Mouse (Mus musculus): ENCODE data around the gene Tmc5. TPM values are rescaled to one million over a fixed set of nuclear protein-coding genes. Genes with fewer than 3 reads are reported as not detected.

Gene Tmc5
- polyA plus RNA-seq, 1 experiment = 0.50 TPM

- H3K27ac ChIP-seq (ENCODE audit: control insufficient read depth, insufficient read depth, low read length) = no peak overlapping the region
- H3K4me3 ChIP-seq (ENCODE audit: control insufficient read depth, insufficient read depth, low read length) = no peak overlapping the region
- no peak for DNase-seq
- no peaks in the 10 kb centered on the region for H3K27me3 ChIP-seq (ENCODE audit: control insufficient read depth, insufficient read depth, low read length)
- peaks cover 7% of the 10 kb centered on the region; the same call in 1 of the 2 replicates for H3K4me1 ChIP-seq (replicated peaks; ENCODE audit: control insufficient read depth, insufficient read depth, low read length)
- H3K36me3 ChIP-seq (ENCODE audit: control insufficient read depth, insufficient read depth, low read length) = no peaks in the 10 kb centered on the region
- 80% methylated on average over 6 of the region's 6 CpGs for WGBS
- TF ChIP-seq CTCF (IDR thresholded peaks at IDR 0.05; ENCODE audit: borderline replicate concordance, control insufficient read depth, extremely low read depth, insufficient read depth, low read length, poor library complexity) (no peak), POLR2A (IDR thresholded peaks at IDR 0.05; ENCODE audit: control insufficient read depth, extremely low read depth, insufficient read depth, low read length, poor library complexity) (no peak)
Observed at GRCm38 (mm10) chr7:118706051-118706450, 109.0 kb downstream of the Tmc5 start.

GRCm38 (mm10) chr7:118706488-118706887 is 109.4 kb downstream of the Tmc5 start:
- Histone ChIP-seq H3K27me3 (ENCODE audit: control insufficient read depth, insufficient read depth, low read length) (no peaks in the 10 kb centered on the region), H3K4me1 (replicated peaks; ENCODE audit: control insufficient read depth, insufficient read depth, low read length) (peaks cover 7% of the 10 kb centered on the region; the same call in 1 of the 2 replicates), H3K36me3 (ENCODE audit: control insufficient read depth, insufficient read depth, low read length) (no peaks in the 10 kb centered on the region), H3K27ac (ENCODE audit: control insufficient read depth, insufficient read depth, low read length) (no peak overlapping the region), H3K4me3 (ENCODE audit: control insufficient read depth, insufficient read depth, low read length) (no peak overlapping the region)
- TF ChIP-seq CTCF (IDR thresholded peaks at IDR 0.05; ENCODE audit: borderline replicate concordance, control insufficient read depth, extremely low read depth, insufficient read depth, low read length, poor library complexity) (no peak), POLR2A (IDR thresholded peaks at IDR 0.05; ENCODE audit: control insufficient read depth, extremely low read depth, insufficient read depth, low read length, poor library complexity) (no peak)
- no peak for DNase-seq
- 95% methylated on average over 5 of the region's 5 CpGs for WGBS

- H3K27me3 ChIP-seq (ENCODE audit: control insufficient read depth, insufficient read depth, low read length) = no peaks in the 10 kb centered on the region
- H3K4me1 ChIP-seq (replicated peaks; ENCODE audit: control insufficient read depth, insufficient read depth, low read length) = peaks cover 7% of the 10 kb centered on the region; the same call in 1 of the 2 replicates
- TF ChIP-seq POLR2A (IDR thresholded peaks at IDR 0.05; ENCODE audit: control insufficient read depth, extremely low read depth, insufficient read depth, low read length, poor library complexity) (no peak), CTCF (IDR thresholded peaks at IDR 0.05; ENCODE audit: borderline replicate concordance, control insufficient read depth, extremely low read depth, insufficient read depth, low read length, poor library complexity) (no peak)
- 93% methylated on average over 2 of the region's 2 CpGs for WGBS
- no peak for DNase-seq
- no peaks in the 10 kb centered on the region for H3K36me3 ChIP-seq (ENCODE audit: control insufficient read depth, insufficient read depth, low read length)
- no peak overlapping the region for H3K27ac ChIP-seq (ENCODE audit: control insufficient read depth, insufficient read depth, low read length)
- H3K4me3 ChIP-seq (ENCODE audit: control insufficient read depth, insufficient read depth, low read length) = no peak overlapping the region
Observed at GRCm38 (mm10) chr7:118707216-118707615, 110.1 kb downstream of the Tmc5 start.

GRCm38 (mm10) chr7:118708002-118708401 is 110.9 kb downstream of the Tmc5 start:
- TF ChIP-seq POLR2A (IDR thresholded peaks at IDR 0.05; ENCODE audit: control insufficient read depth, extremely low read depth, insufficient read depth, low read length, poor library complexity) (no peak), CTCF (IDR thresholded peaks at IDR 0.05; ENCODE audit: borderline replicate concordance, control insufficient read depth, extremely low read depth, insufficient read depth, low read length, poor library complexity) (no peak)

DNA sequence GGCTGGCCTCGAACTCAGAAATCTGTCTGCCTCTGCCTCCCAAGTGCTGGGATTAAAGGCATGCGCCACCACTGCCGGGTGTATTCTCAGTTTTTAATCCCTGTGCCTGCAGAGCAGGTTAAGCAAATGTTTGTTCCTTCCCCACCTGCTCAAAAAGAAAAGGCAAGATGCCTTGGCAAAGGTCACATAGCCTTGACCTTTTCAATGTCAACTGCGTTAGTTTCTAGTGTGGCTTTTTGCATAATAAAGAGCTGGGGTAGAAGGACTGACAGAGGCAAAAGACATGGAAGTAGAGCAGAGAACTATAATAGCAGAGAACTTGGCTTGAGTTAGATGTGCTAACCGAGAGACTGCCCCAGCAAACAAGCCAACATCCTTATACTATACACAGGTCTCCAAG is 113.7 kb downstream of the Tmc5 start:
- no peaks in the 10 kb centered on the region for H3K36me3 ChIP-seq (ENCODE audit: control insufficient read depth, insufficient read depth, low read length)
- H3K4me1 ChIP-seq (replicated peaks; ENCODE audit: control insufficient read depth, insufficient read depth, low read length) = peaks cover 2% of the 10 kb centered on the region; the same call in 1 of the 2 replicates
- no peak overlapping the region for H3K4me3 ChIP-seq (ENCODE audit: control insufficient read depth, insufficient read depth, low read length)
- no peak for DNase-seq
- TF ChIP-seq POLR2A (IDR thresholded peaks at IDR 0.05; ENCODE audit: control insufficient read depth, extremely low read depth, insufficient read depth, low read length, poor library complexity) (no peak), CTCF (IDR thresholded peaks at IDR 0.05; ENCODE audit: borderline replicate concordance, control insufficient read depth, extremely low read depth, insufficient read depth, low read length, poor library complexity) (no peak)
- no peaks in the 10 kb centered on the region for H3K27me3 ChIP-seq (ENCODE audit: control insufficient read depth, insufficient read depth, low read length)
- no peak overlapping the region for H3K27ac ChIP-seq (ENCODE audit: control insufficient read depth, insufficient read depth, low read length)
- 92% methylated on average over 5 of the region's 5 CpGs for WGBS

More at GRCm38 (mm10) chr7:118708002-118708401, 110.9 kb downstream of the Tmc5 start:
- no peaks in the 10 kb centered on the region for H3K27me3 ChIP-seq (ENCODE audit: control insufficient read depth, insufficient read depth, low read length)
- peaks cover 9% of the 10 kb centered on the region; the same call in 1 of the 2 replicates for H3K4me1 ChIP-seq (replicated peaks; ENCODE audit: control insufficient read depth, insufficient read depth, low read length)
- no peaks in the 10 kb centered on the region for H3K36me3 ChIP-seq (ENCODE audit: control insufficient read depth, insufficient read depth, low read length)
- H3K27ac ChIP-seq (ENCODE audit: control insufficient read depth, insufficient read depth, low read length) = no peak overlapping the region
- WGBS = 87% methylated on average over 4 of the region's 4 CpGs
- DNase-seq = no peak
- H3K4me3 ChIP-seq (ENCODE audit: control insufficient read depth, insufficient read depth, low read length) = no peak overlapping the region

- Histone ChIP-seq H3K36me3 (ENCODE audit: control insufficient read depth, insufficient read depth, low read length) (no peaks in the 10 kb centered on the region), H3K4me1 (replicated peaks; ENCODE audit: control insufficient read depth, insufficient read depth, low read length) (peaks cover 2% of the 10 kb centered on the region; the same call in 1 of the 2 replicates), H3K27me3 (ENCODE audit: control insufficient read depth, insufficient read depth, low read length) (no peaks in the 10 kb centered on the region), H3K4me3 (ENCODE audit: control insufficient read depth, insufficient read depth, low read length) (peak within 1 kb of the TSS; percentile 72), H3K27ac (ENCODE audit: control insufficient read depth, insufficient read depth, low read length) (no peak within 1 kb of the TSS)
- peak; percentile 94 for DNase-seq
- TF ChIP-seq POLR2A (IDR thresholded peaks at IDR 0.05; ENCODE audit: control insufficient read depth, extremely low read depth, insufficient read depth, low read length, poor library complexity) (no peak), CTCF (IDR thresholded peaks at IDR 0.05; ENCODE audit: borderline replicate concordance, control insufficient read depth, extremely low read depth, insufficient read depth, low read length, poor library complexity) (peak; percentile 28; the same call in 1 of the 2 replicates)
- WGBS = 2% methylated on average over 48 of the region's 48 CpGs
Observed at GRCm38 (mm10) chr7:118712228-118713173, 115.4 kb downstream of the Tmc5 start, which contains the start of gene Ccp110. TSS of gene Ccp110 (plus strand) at chr7:118712552.
